Mouse (Mus musculus) left cerebral cortex, postnatal 4 days (tissue): ENCODE data around the gene Rbfox1. TPM values are rescaled to one million over a fixed set of nuclear protein-coding genes. Genes with fewer than 3 reads are reported as not detected.

Experiments
- DNase-seq: peaks from one replicate; pipeline ENCODE4 v3.0.0-alpha.2; 2022
- intact Hi-C: fragments of 180-260 bp; cut with DNase I; formaldehyde crosslinking; loops from one replicate; pipeline ENCODE4 v1.15.1; 2025
- total RNA-seq, 2 experiments: library from RNA; stranded (reverse); gene quantifications; 2 replicates each; pipeline ENCODE4 v1.2.3; 2021

The Rbfox1 gene
- total RNA-seq, 2 experiments from 2014 or later, result 244 to 249 TPM

DNA sequence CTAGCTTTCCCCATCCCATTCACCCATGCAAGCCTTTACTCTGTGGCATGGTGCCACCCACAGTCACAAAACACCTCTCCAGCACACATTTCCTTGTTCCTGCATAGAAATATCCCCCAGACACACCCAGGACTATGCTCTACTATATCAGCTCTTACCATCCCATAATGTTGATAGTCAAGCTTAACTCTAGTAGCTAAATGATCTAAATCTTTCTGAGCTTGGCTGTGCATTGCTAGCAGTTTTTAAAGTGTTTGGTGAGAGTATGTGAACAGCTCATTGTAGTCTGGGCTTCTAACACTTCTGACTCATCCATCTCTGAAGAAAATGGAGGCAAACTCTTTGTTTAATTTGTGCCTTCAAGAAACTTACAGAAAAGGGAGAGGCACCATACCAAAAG, 297.2 kb downstream of the Rbfox1 start:
- no peak for DNase-seq
- intact Hi-C loops, result no loop called here

- intact Hi-C loops, result no loop called here
- no peak for DNase-seq
These were observed 307.2 kb downstream of the Rbfox1 start for GRCm38 (mm10) chr16:6192358-6192757.

GRCm38 (mm10) chr16:6206431-6206830, 321.3 kb downstream of the Rbfox1 start:
- intact Hi-C loops, result no loop called here
- DNase-seq, result no peak

DNA sequence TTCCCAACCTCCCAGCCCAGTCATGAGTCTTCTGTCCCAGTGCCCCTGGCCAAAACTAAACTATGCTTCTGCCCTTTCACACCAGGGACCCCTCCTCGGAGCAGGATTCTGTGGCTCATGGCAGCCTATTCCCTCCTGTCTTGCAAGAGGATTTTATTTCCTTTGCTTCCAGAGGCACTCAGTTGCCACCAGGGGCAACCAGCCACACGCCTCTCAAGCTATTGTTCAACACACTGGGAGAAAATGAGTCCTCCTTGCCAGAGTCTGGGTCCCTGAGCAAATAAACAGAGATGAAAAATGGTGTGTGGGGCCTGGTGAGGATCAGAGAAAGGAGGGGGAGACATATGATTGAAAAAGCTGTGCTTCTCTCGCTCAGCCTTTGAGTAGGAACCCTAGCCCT, 327.8 kb downstream of the Rbfox1 start:
- intact Hi-C loops, result no loop called here
- DNase-seq, result peak; percentile 3

DNA sequence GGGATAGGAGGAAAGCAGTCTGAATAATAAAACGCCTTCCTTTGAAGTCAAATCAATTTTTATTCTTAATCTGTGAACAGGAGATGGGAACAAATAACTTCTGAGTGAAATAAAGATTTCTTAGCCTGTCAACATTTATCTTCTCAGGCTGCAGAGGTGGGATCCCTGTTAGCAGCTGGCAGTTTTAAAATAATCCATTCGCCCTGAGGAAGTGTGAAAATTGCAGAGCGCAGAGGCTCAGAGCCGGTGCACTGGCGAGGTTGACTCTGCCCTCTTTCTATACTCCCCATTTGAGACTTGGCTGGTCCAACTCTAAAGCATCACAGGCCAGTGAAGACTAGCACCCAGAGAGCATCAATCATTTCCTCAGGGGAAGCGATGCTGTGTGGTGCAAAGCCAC, 342.3 kb downstream of the Rbfox1 start:
- intact Hi-C loops, result no loop called here

GRCm38 (mm10) chr16:6232966-6233365, 347.8 kb downstream of the Rbfox1 start:
- no peak for DNase-seq
- intact Hi-C loops, result no loop called here

More for the DNA sequence above, 342.3 kb downstream of the Rbfox1 start:
- DNase-seq, result no peak

DNA sequence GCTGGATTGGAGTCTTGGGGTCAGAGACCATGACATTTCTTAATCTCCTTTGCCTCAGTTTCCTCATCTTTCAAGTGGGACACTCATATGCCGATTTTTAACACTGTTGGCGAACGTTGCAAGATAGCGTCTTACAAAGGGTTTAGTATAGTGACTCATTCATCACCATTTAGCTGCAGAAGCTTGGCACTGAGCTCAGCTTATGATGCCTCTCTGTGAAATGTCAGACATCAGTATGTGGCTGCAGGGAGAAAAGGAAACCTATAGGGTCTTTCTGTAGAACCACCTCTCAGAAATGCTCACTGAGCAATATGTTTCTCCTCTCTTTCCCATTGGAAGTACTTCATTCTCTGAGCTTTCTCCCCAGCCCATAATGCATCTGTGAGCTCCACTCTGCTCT, 356.2 kb downstream of the Rbfox1 start:
- DNase-seq, result no peak
- intact Hi-C loops, result no loop called here

DNA sequence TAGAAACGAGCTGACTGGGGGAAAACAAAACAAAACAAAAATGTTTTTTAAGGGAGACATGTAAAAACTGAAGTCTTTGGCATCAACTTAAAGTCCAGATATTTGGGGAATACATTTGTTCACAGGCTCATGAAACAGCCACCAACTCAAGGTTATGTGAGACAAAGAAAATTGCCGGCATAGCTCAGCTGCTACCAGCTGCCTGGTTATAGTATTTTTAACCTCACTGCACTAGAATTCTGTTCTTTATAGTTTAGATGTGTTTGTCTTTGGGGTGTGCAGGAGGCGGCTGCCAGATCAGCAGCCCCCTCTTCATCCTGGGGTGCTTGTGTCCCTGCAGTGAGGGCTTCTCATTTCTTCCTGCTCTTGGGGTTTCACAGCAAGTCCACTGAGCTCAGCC, 357.3 kb downstream of the Rbfox1 start:
- intact Hi-C loops, result no loop called here
- no peak for DNase-seq

DNA sequence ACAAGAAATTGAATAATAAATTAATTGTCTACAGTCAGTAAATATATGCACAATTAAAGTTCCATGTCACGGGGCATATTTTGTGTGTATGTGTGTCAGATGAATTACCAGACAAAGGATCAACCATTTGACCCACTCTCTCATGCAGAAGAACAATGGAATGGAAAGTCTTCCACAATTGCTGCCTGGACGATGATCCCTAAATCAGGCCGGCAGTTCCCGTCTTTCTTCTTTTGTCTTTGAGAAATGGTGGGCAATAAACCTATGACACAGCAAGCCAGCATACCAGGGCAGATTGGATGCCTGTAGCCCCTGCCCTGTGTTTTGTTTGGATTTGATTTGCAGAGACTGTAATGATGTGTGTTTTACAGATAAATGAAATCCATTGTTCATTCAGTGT, 362.4 kb downstream of the Rbfox1 start:
- intact Hi-C loops, result no loop called here
- DNase-seq, result no peak

DNA sequence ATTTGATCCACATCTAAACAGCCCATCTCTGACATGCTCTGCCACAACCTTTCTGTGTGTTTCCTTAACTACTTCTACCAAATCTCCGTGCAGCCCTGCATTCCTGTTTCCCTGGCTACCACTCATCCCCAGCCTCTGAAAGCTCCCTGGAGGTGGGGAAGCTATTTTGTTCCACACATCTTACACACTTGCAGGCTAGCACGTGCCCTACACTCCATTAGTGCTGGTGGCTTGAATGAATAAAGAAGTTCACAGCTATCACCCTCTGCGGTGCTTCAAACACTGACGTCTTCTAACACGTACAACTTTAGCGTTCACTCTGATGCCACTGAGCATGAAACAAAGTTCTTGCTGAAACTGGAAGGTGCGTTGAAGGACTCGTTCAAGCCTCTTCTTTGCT, 379.4 kb downstream of the Rbfox1 start:
- DNase-seq, result no peak
- intact Hi-C loops, result no loop called here

GRCm38 (mm10) chr16:6265610-6266009, 380.5 kb downstream of the Rbfox1 start:
- DNase-seq, result no peak
- intact Hi-C loops, result no loop called here

- intact Hi-C loops, result no loop called here
- DNase-seq, result peak; percentile 22
These were observed 386.6 kb downstream of the Rbfox1 start for GRCm38 (mm10) chr16:6271596-6272370.

DNA sequence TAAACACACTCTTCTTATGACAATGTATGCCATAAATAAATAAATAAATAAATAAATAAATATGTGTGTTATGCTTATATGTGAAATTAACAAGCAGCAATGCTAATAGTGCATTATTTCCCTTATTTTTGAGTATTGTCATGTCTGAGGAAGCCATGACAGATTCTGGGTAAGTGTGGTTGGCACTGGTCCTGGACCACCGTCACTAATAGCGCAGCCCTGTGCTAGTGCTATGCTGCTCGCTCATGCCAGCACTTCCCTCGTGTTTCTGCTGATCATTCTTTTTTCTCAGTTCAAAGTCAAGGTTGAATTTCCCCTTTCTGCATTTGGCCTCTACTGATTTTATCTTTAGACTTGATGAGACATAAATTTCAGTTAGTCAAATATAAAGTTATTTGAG, 398.3 kb downstream of the Rbfox1 start:
- intact Hi-C loops, result no loop called here
- DNase-seq, result no peak

GRCm38 (mm10) chr16:6284317-6284716, 399.2 kb downstream of the Rbfox1 start:
- DNase-seq, result no peak
- intact Hi-C loops, result no loop called here

- intact Hi-C loops, result no loop called here
- peak; percentile 18 for DNase-seq
These were observed 402.5 kb downstream of the Rbfox1 start for GRCm38 (mm10) chr16:6287699-6288098.

- intact Hi-C loops, result no loop called here
- no peak for DNase-seq
These were observed 415.0 kb downstream of the Rbfox1 start for GRCm38 (mm10) chr16:6300112-6300511.

- DNase-seq, result no peak
- intact Hi-C loops, result no loop called here
These were observed 417.9 kb downstream of the Rbfox1 start for GRCm38 (mm10) chr16:6303082-6303481.

DNA sequence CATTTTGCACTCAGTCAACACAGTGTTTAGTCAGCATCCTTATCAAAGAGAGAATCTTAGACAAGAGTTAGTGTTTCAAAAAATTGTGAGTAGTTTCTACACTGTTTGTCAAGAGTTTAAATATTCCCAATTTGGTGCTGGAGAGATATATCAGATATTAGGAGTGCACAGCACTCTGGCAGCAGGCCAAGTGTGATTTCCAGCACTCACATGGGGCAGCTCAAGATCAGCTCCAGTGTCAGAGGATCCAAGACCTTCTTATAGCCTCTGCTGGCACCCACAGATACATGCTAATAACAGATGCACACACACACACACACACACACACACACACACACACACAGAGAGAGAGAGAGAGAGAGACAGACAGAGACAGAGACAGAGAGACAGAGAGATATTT, 424.8 kb downstream of the Rbfox1 start:
- DNase-seq, result peak; percentile 29
- intact Hi-C loops, result no loop called here

DNA sequence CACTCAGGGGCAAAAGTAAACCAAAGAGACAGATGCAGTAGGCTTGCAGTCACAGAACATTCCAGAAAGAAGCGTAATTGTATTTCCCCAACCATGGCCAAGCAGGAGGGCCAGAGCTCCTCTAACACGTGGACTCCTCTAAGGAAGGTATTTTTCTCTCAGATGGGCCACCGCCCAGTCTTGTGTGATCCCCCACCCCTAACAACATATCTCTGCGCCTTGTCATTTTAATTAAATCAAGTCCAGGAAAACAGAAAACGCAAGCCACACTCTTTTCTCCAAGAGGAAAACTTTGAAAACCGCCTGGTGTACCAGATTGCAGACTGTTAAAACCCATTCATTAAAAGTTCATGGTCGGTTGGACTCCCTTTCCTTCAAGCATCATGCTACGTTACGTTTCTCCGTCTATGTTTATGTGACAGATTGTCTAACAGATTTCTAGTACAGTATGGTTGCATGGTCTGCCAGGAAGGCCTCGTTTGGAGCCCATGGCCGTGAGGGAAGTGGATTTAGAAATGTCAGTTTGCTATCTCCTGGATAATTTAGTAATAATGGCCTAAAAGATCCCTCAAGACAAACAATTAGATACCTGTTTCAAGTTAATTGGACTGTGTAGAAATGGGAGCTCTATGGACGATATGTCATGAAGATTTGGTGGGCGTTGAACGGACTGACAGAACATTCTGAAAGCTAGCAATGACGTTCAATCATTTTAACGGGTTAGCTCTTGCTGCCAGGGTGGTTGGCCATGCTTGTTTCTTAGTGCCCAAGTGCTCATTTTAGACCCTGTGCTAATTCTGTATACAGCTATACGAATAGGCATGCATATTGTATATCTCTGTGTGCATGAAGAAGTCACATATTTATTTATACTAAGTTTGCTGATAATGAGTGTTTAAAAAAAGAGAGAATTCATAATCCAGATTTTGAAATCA, 425.9 kb downstream of the Rbfox1 start:
- intact Hi-C loops, result no loop called here
- peak; percentile 19 for DNase-seq

GRCm38 (mm10) chr16:6313689-6314088, 428.5 kb downstream of the Rbfox1 start:
- intact Hi-C loops, result no loop called here
- DNase-seq, result no peak

DNA sequence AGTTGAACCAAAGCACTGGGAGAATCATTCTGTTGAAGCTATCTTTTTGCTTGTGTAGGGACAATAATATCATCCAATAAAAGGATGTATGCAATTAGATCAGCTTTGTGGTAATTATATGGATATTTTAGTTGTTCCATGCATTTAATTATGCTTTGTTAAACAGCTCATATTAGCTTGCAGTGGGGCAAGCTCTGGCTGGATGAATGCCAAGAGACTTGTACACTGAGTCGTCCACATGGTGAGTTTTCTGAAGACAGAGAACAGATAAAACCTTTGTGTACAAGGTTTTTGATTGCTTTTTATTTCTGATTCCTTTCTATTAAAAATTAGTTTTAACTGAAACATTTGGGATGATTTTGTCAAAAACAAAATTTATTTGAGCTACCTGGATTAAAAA, 439.7 kb downstream of the Rbfox1 start:
- intact Hi-C loops, result no loop called here
- DNase-seq, result peak; percentile 50

GRCm38 (mm10) chr16:6331400-6331939, 446.3 kb downstream of the Rbfox1 start:
- intact Hi-C loops, result no loop called here
- no peak for DNase-seq
